Mouse (Mus musculus) heart, embryonic 14.5 days (tissue): ENCODE measurements around the gene Gm49601. TPM values are rescaled to one million over a fixed set of nuclear protein-coding genes. Genes with fewer than 3 reads are reported as not detected.

Source experiments
- ATAC-seq: fragments of 200-750 bp; cut with Nextera tagmentation; 2 replicates; pipeline ENCODE4 v1.8.0; 2017; ENCODE audit warnings: low read depth, moderate TSS enrichment; ENCODE audit not compliant: insufficient number of reproducible peaks, insufficient read depth, low FRiP score
- H3K27ac ChIP-seq, 2 experiments: fragments of 200-500 bp in 1 of 2; fragments of 300-500 bp in 1 of 2; sonication (generic) in 1 of 2; replicated peaks in 1 of 2; 2 replicates each; pipeline ENCODE4 v1.5.1; 2012 to 2014; ENCODE audit warnings: low read depth in 2 of 2, low read length in 2 of 2, control low read depth in 1 of 2, mild to moderate bottlenecking in 1 of 2, mixed read lengths in 1 of 2; ENCODE audit not compliant: control insufficient read depth in 1 of 2, insufficient read depth in 1 of 2
- H3K27me3 ChIP-seq: fragments of 300-500 bp; sonication (generic); 2 replicates; pipeline ENCODE4 v1.6.1; 2014; ENCODE audit warnings: mild to moderate bottlenecking, low read length, control low read depth; ENCODE audit not compliant: control insufficient read depth, insufficient read depth
- H3K36me3 ChIP-seq: fragments of 300-500 bp; sonication (generic); 2 replicates; pipeline ENCODE4 v1.6.1; 2014; ENCODE audit warnings: mild to moderate bottlenecking, control low read depth, low read length, mixed read lengths; ENCODE audit not compliant: control insufficient read depth, insufficient read depth
- H3K4me1 ChIP-seq, 2 experiments: fragments of 200-500 bp in 1 of 2; fragments of 300-500 bp in 1 of 2; sonication (generic) in 1 of 2; 2 replicates each; pipeline ENCODE4 v1.6.1; 2012 to 2014; ENCODE audit warnings: low read length in 2 of 2, control low read depth in 1 of 2, mixed read lengths in 1 of 2; ENCODE audit not compliant: control insufficient read depth in 2 of 2, insufficient read depth in 2 of 2
- H3K4me2 ChIP-seq: fragments of 300-500 bp; sonication (generic); 2 replicates; pipeline ENCODE4 v1.6.1; 2014; ENCODE audit warnings: mild to moderate bottlenecking, low read length
- H3K4me3 ChIP-seq, 2 experiments: fragments of 200-500 bp in 1 of 2; fragments of 300-500 bp in 1 of 2; sonication (generic) in 1 of 2; 2 replicates each; pipeline ENCODE4 v1.5.1; 2012 to 2014; ENCODE audit warnings: low read length in 2 of 2, mild to moderate bottlenecking in 2 of 2, control low read depth in 1 of 2, low read depth in 1 of 2, moderate library complexity in 1 of 2; ENCODE audit not compliant: control insufficient read depth in 1 of 2, insufficient read depth in 1 of 2
- H3K9ac ChIP-seq: fragments of 300-500 bp; sonication (generic); 2 replicates; pipeline ENCODE4 v1.6.1; 2014; ENCODE audit warnings: mild to moderate bottlenecking, low read length
- H3K9me3 ChIP-seq: fragments of 300-500 bp; sonication (generic); 2 replicates; pipeline ENCODE4 v1.6.1; 2016; ENCODE audit warnings: low read length, control low read depth; ENCODE audit not compliant: control insufficient read depth
- WGBS: fragments of 180-500 bp; shearing (Covaris S2); extraction: QIAGEN DNeasy Blood & Tissue Kit; methylation state at CpG from one replicate; pipeline ENCODE4 v1.1.7; 2014; 5-methylcytosine and 5-hydroxymethylcytosine counted together
- polyA plus RNA-seq: library from polyadenylated mRNA; unstranded; fragments of >200 nt; fragmentation: Nextera tagmentation; extraction: Ambion mirVana; gene quantifications from 2 replicates; pipeline ENCODE4 v1.2.1, GENCODE M21; 2014

The Gm49601 gene
- polyA plus RNA-seq, 1 experiment from 2014 or later: 1.1 TPM

DNA sequence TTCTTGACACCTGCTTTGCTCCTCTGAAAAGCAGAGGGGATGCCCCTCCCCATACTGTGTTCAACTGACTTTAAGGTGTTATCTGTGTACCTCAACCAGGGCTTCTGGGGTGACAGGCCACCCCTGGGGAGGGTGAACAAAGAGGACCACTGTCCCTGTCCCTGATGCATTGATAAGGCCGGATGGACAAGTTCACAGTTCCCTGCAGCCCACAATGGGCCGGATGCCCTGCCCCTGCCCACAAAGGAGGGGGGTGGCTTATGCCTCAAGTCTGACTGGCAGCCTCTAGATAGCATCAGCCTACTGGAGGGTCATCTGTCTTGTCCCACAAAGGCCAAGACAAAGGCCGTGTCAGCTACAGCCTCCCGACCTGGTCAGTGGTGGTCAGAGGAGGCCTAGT lies 7.1 kb downstream of the Gm49601 start:
- WGBS: 62% methylated on average over 4 of the region's 4 CpGs

DNA sequence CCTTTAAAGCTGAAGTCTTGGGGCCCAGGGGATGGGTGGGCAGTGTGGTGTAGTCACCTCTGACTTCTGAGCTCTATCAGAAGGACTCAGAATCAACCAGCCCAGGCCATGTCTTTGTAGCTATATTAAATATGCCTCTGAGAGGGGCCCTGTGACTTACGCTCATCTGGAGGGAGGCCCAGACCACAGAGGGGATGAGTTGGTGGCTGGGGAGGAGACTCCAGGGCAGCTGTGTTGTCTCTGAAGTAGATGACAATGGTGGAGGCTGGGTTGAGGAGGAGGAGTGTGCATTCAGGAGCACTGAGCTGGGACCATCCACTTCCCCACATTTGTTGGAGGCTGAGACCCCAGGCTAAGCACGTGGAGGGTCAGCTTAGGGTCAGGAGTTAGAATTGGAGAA lies 7.9 kb downstream of the Gm49601 start:
- Histone ChIP-seq H3K36me3 (no peaks in the 10 kb centered on the region), H3K4me3 (no peak overlapping the region), H3K27ac (no peak overlapping the region), H3K4me1 (peaks cover 11 to 20% of the 10 kb centered on the region in 2 experiments; a peak in 3 of 4 replicates), H3K9me3 (no peaks in the 10 kb centered on the region), H3K9ac (no peak overlapping the region), H3K27me3 (peaks cover 86% of the 10 kb centered on the region), H3K4me2 (no peak overlapping the region)
- WGBS: 74% methylated on average over 2 of the region's 2 CpGs
- no peak for ATAC-seq

More for the DNA sequence above, 7.1 kb downstream of the Gm49601 start:
- no peak overlapping the region for H3K27ac ChIP-seq
- H3K27me3 ChIP-seq: peaks cover 87% of the 10 kb centered on the region
- no peak for ATAC-seq
- H3K36me3 ChIP-seq: no peaks in the 10 kb centered on the region
- no peak overlapping the region for H3K4me3 ChIP-seq
- H3K4me2 ChIP-seq: no peak overlapping the region
- no peak overlapping the region for H3K9ac ChIP-seq
- peaks cover 11 to 20% of the 10 kb centered on the region in 2 experiments; a peak in 3 of 4 replicates for H3K4me1 ChIP-seq
- no peaks in the 10 kb centered on the region for H3K9me3 ChIP-seq

DNA sequence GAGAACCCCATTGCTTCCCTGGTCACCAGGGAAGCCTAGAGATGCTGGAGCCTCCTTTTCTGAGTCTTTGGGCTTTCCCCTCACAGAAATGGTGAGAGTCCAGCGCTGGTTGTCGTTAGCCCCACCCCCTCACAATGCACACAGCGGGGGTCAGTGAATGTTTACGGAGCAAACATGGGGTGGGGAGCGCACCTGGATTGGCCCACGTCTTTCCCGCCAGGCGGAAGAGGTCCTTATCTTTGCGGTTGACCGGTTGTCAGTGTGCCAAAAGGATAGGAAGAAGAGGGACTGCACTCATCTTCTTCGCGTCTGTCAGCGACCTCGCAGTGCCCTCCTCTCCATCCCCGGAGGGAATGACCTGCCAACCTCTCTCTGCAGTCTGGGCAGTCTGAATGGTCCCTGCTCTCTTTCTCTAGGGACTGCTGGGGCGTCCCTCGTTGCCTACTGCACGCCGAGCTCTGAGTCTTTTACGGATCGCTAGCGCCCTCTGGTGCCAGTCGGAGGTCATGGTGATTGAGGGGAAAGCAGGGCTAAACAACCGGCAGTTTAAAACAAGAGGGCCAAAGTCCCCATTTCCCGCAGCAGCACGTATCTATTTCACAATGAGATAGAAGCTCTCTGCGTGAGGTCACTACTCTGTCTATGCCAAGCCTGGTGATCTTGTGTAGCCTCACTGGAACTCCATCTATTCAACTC lies 8.7 kb downstream of the Gm49601 start:
- Histone ChIP-seq H3K4me2 (peak overlapping the region; percentile 52), H3K4me3 (0 out of 4 replicates have a peak overlapping the region, but pooled peaks of 1 of the 2 experiments have one; percentile 3), H3K27ac (no peak overlapping the region), H3K9me3 (no peaks in the 10 kb centered on the region), H3K4me1 (peaks cover 11 to 20% of the 10 kb centered on the region in 2 experiments; a peak in 3 of 4 replicates), H3K9ac (no peak overlapping the region), H3K27me3 (peaks cover 86% of the 10 kb centered on the region), H3K36me3 (no peaks in the 10 kb centered on the region)
- 2% methylated on average over 26 of the region's 27 CpGs for WGBS
- ATAC-seq: 0 out of 2 replicates have a peak, but pooled peaks have one; percentile 9

DNA sequence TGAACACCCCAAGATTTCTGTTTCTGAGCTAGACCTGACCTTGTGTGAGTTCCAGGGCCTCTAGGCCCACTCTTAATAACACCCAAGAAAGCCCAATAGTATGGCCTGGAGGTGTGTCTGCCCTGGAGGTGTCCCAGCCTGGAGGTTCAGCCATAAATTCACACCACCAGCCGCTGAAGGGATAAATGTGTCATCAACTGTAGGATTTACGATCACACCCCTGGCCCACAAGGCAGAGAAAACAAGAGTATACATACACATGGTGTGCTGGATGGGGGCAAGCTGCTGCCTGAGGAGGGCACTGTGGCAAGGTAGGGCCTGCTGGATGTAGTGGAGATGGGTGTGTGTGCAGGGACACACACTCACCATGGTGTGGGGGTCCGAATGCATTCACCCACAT lies 12.9 kb downstream of the Gm49601 start:
- H3K9me3 ChIP-seq: no peaks in the 10 kb centered on the region
- peaks cover 68% of the 10 kb centered on the region for H3K27me3 ChIP-seq
- no peak for ATAC-seq
- no peak overlapping the region for H3K4me3 ChIP-seq
- WGBS: 79% methylated on average over 3 of the region's 3 CpGs
- H3K4me1 ChIP-seq: peaks cover 7 to 10% of the 10 kb centered on the region in 2 experiments; a peak in 2 of 4 replicates
- H3K36me3 ChIP-seq: no peaks in the 10 kb centered on the region
- no peak overlapping the region for H3K27ac ChIP-seq
- no peak overlapping the region for H3K4me2 ChIP-seq
- no peak overlapping the region for H3K9ac ChIP-seq

DNA sequence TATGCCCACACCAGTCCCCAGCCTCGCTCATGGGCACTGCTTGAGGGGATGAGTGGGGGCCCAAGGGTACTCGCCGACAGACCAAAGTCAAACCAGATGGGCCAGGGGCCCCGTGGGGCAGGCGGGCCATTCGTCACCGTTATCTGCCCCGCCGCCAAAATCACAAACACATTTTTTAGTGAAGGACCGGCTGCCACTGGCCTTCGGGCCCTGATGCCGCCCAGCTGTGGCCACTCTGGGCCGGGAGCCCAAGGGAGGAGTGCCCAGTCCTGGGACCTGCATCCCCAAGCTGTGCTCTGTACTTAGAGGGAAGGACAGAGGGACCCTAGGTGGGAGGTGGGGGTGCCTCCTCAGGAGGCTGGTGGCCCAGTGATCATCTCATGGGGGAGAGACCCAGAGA lies 14.5 kb downstream of the Gm49601 start:
- no peak; the same call in 1 of the 2 replicates for ATAC-seq
- Histone ChIP-seq H3K9me3 (no peaks in the 10 kb centered on the region), H3K27me3 (peaks cover 61% of the 10 kb centered on the region), H3K4me1 (peaks cover 5% of the 10 kb centered on the region in 2 experiments; a peak in 1 of 4 replicates), H3K36me3 (no peaks in the 10 kb centered on the region), H3K27ac (no peak overlapping the region), H3K4me3 (no peak overlapping the region), H3K4me2 (no peak overlapping the region), H3K9ac (no peak overlapping the region)
- WGBS: 38% methylated on average over 13 of the region's 13 CpGs

DNA sequence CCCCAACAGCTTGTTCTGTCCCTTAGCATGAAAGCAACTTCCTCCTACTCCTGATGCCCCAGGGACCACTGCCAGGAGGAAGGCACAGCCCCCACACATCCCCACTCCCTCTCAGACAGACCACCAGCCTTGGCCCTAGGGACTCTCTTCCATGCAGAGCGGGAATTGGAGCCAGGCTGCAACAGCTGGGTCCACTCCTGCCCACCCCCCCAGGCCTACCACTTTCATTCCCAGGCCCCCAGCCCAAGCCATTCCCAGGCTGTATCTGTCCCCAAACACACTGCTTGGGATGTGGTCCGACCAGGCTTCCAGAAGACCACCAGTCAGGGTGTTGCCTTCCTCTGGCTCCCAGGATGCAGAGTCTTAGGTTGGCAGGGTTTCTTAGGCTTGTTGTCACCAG lies 17.1 kb downstream of the Gm49601 start:
- 67% methylated on average over 2 of the region's 2 CpGs for WGBS
- no peaks in the 10 kb centered on the region for H3K36me3 ChIP-seq
- H3K27ac ChIP-seq: no peak overlapping the region
- no peak overlapping the region for H3K4me2 ChIP-seq
- no peak overlapping the region for H3K9ac ChIP-seq
- no peak overlapping the region for H3K4me3 ChIP-seq
- peaks cover 45% of the 10 kb centered on the region for H3K27me3 ChIP-seq
- no peak for ATAC-seq
- peaks cover 14 to 19% of the 10 kb centered on the region in 2 experiments for H3K4me1 ChIP-seq
- no peaks in the 10 kb centered on the region for H3K9me3 ChIP-seq

DNA sequence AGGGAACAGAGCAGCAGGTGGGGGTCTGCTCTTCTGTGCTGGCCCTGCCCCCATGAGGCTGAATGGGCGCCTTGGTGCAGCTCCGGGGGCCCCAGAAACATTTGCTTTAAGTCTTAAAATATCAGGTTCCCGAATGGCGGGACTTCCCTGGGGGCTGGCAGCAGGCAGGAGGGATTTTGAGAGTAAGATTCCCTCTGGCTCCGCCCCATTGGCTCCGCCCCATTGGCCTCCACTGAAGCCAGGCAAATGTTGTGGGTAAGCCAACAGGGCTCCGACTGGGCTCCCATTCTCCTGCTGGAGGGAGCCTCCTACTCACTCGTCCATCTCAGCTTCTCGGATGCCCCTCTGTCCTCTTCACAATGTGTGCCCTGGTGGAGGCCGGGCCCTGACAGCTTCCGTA lies 18.0 kb downstream of the Gm49601 start:
- Histone ChIP-seq H3K4me1 (peaks cover 19 to 24% of the 10 kb centered on the region in 2 experiments), H3K4me3 (no peak overlapping the region), H3K27me3 (peaks cover 38% of the 10 kb centered on the region), H3K4me2 (no peak overlapping the region), H3K9ac (no peak overlapping the region), H3K9me3 (no peaks in the 10 kb centered on the region), H3K36me3 (no peaks in the 10 kb centered on the region), H3K27ac (no peak overlapping the region)
- 16% methylated on average over 11 of the region's 11 CpGs for WGBS
- ATAC-seq: no peak
